Mouse (Mus musculus) embryonic facial prominence, embryonic 15.5 days (tissue): ENCODE results near the gene Clhc1. TPM values are rescaled to one million over a fixed set of nuclear protein-coding genes. Genes with fewer than 3 reads are reported as not detected.

Experiments used
- ATAC-seq: fragments of 200-750 bp; cut with Nextera tagmentation; 2 replicates; pipeline ENCODE4 v1.8.0; 2017; ENCODE audit warnings: low read depth, moderate TSS enrichment; ENCODE audit not compliant: insufficient number of reproducible peaks, low FRiP score, low TSS enrichment
- H3K27ac ChIP-seq: fragments of 300-500 bp; sonication (generic); replicated peaks from 2 replicates; pipeline ENCODE4 v1.5.1; 2015; ENCODE audit warnings: mild to moderate bottlenecking, inconsistent platforms
- H3K27me3 ChIP-seq: fragments of 300-500 bp; sonication (generic); 2 replicates; pipeline ENCODE4 v1.6.1; 2015; ENCODE audit warnings: inconsistent platforms
- H3K36me3 ChIP-seq: fragments of 300-500 bp; sonication (generic); 2 replicates; pipeline ENCODE4 v1.6.1; 2015; ENCODE audit warnings: mild to moderate bottlenecking, inconsistent platforms
- H3K4me1 ChIP-seq: fragments of 300-500 bp; sonication (generic); 2 replicates; pipeline ENCODE4 v1.6.1; 2015; ENCODE audit warnings: inconsistent platforms
- H3K4me2 ChIP-seq: fragments of 300-500 bp; sonication (generic); replicated peaks from 2 replicates; pipeline ENCODE4 v1.6.1; 2015; ENCODE audit warnings: mild to moderate bottlenecking, inconsistent platforms
- H3K4me3 ChIP-seq: fragments of 300-500 bp; sonication (generic); replicated peaks from 2 replicates; pipeline ENCODE4 v1.5.1; 2015; ENCODE audit warnings: mild to moderate bottlenecking, inconsistent platforms
- H3K9ac ChIP-seq: fragments of 300-500 bp; sonication (generic); 2 replicates; pipeline ENCODE4 v1.6.1; 2015; ENCODE audit warnings: inconsistent platforms
- H3K9me3 ChIP-seq: fragments of 300-500 bp; sonication (generic); replicated peaks from 2 replicates; pipeline ENCODE4 v1.6.1; 2016; ENCODE audit warnings: inconsistent platforms
- WGBS: fragments of 180-500 bp; shearing (Covaris S2); methylation state at CpG from one replicate; pipeline ENCODE4 v1.1.7; 2015; 5-methylcytosine and 5-hydroxymethylcytosine counted together
- polyA plus RNA-seq: library from polyadenylated mRNA; unstranded; fragments of >200 nt; fragmentation: Nextera tagmentation; extraction: Ambion mirVana; gene quantifications from 2 replicates; pipeline ENCODE4 v1.2.1, GENCODE M21; 2015

Clhc1 gene
- 0.28 and 0.29 TPM in 2 replicates for polyA plus RNA-seq

GRCm38 (mm10) chr11:29547752-29548503 lies at the start of gene Clhc1, which contains the start of gene Rps27a:
Gene Clhc1, plus strand, starts transcription at chr11:29547950.
Gene Rps27a, minus strand, starts transcription at chr11:29548109.
- Histone ChIP-seq H3K4me2 (peak within 1 kb of the TSS; percentile 64), H3K27me3 (no peaks in the 10 kb centered on the region), H3K9ac (peak within 1 kb of the TSS; percentile 90), H3K36me3 (peaks cover 29% of the 10 kb centered on the region), H3K27ac (peak within 1 kb of the TSS; percentile 93), H3K4me3 (peak within 1 kb of the TSS; percentile 81), H3K9me3 (no peaks in the 10 kb centered on the region), H3K4me1 (peaks cover 7% of the 10 kb centered on the region)
- peak; percentile 98 for ATAC-seq
- under 1% methylated on average over 46 of the region's 46 CpGs for WGBS

GRCm38 (mm10) chr11:29503948-29504893 lies 43.5 kb upstream of the Clhc1 start:
- H3K27ac ChIP-seq, result no peak overlapping the region
- no peak overlapping the region for H3K4me3 ChIP-seq
- H3K27me3 ChIP-seq, result no peaks in the 10 kb centered on the region
- no peaks in the 10 kb centered on the region for H3K4me1 ChIP-seq
- no peak for ATAC-seq
- no peak overlapping the region for H3K9ac ChIP-seq
- H3K4me2 ChIP-seq, result no peak overlapping the region
- WGBS, result 87% methylated on average over 10 of the region's 10 CpGs
- no peaks in the 10 kb centered on the region for H3K9me3 ChIP-seq
- peaks cover 29% of the 10 kb centered on the region for H3K36me3 ChIP-seq

GRCm38 (mm10) chr11:29504899-29505625 lies 42.7 kb upstream of the Clhc1 start:
- Histone ChIP-seq H3K4me1 (no peaks in the 10 kb centered on the region), H3K27me3 (no peaks in the 10 kb centered on the region), H3K4me3 (no peak overlapping the region), H3K27ac (no peak overlapping the region), H3K4me2 (no peak overlapping the region), H3K9ac (no peak overlapping the region), H3K9me3 (no peaks in the 10 kb centered on the region), H3K36me3 (peaks cover 24% of the 10 kb centered on the region)
- no peak for ATAC-seq
- WGBS, result 93% methylated on average over 2 of the region's 2 CpGs

GRCm38 (mm10) chr11:29509421-29509820 lies 38.3 kb upstream of the Clhc1 start:
- Histone ChIP-seq H3K36me3 (peaks cover 17% of the 10 kb centered on the region), H3K4me1 (peaks cover 5% of the 10 kb centered on the region; the same call in 1 of the 2 replicates), H3K4me3 (no peak overlapping the region), H3K9me3 (no peaks in the 10 kb centered on the region), H3K9ac (no peak overlapping the region), H3K4me2 (no peak overlapping the region), H3K27me3 (no peaks in the 10 kb centered on the region), H3K27ac (no peak overlapping the region)
- WGBS, result 85% methylated on average over 1 of the region's 1 CpGs
- no peak for ATAC-seq

GRCm38 (mm10) chr11:29512818-29513535 lies 34.8 kb upstream of the Clhc1 start:
- no peak for ATAC-seq
- Histone ChIP-seq H3K36me3 (peaks cover 12% of the 10 kb centered on the region), H3K4me2 (no peak overlapping the region), H3K27me3 (no peaks in the 10 kb centered on the region), H3K27ac (no peak overlapping the region), H3K4me3 (no peak overlapping the region), H3K4me1 (peaks cover 5% of the 10 kb centered on the region; the same call in 1 of the 2 replicates), H3K9me3 (no peaks in the 10 kb centered on the region), H3K9ac (no peak overlapping the region)
- WGBS, result 91% methylated on average over 4 of the region's 4 CpGs

- 15% methylated on average over 10 of the region's 10 CpGs for WGBS
Measured at GRCm38 (mm10) chr11:29514325-29514681, 33.4 kb upstream of the Clhc1 start.

GRCm38 (mm10) chr11:29514682-29515412 lies 32.9 kb upstream of the Clhc1 start, which contains the start of gene Prorsd1:
Gene Prorsd1, minus strand, starts transcription at chr11:29515033.
- ATAC-seq, result peak; percentile 97

More at GRCm38 (mm10) chr11:29514325-29514681, 33.4 kb upstream of the Clhc1 start:
- H3K9ac ChIP-seq, result peak overlapping the region; percentile 54
- peak overlapping the region; percentile 68 for H3K4me2 ChIP-seq
- no peaks in the 10 kb centered on the region for H3K9me3 ChIP-seq
- peaks cover 5% of the 10 kb centered on the region; the same call in 1 of the 2 replicates for H3K4me1 ChIP-seq
- H3K4me3 ChIP-seq, result peak overlapping the region; percentile 68
- H3K27ac ChIP-seq, result peak overlapping the region; percentile 89
- no peaks in the 10 kb centered on the region for H3K27me3 ChIP-seq
- peaks cover 12% of the 10 kb centered on the region for H3K36me3 ChIP-seq
- no peak for ATAC-seq

GRCm38 (mm10) chr11:29525988-29526794 lies 21.6 kb upstream of the Clhc1 start, which contains the start of gene Mtif2:
Gene Mtif2, plus strand, starts transcription at chr11:29526408.
- peak; percentile 91 for ATAC-seq
- peak within 1 kb of the TSS; percentile 67 for H3K4me2 ChIP-seq
- H3K9ac ChIP-seq, result peak within 1 kb of the TSS; percentile 82
- H3K4me1 ChIP-seq, result peaks cover 6% of the 10 kb centered on the region; the same call in 1 of the 2 replicates
- H3K9me3 ChIP-seq, result no peaks in the 10 kb centered on the region
- H3K36me3 ChIP-seq, result peaks cover 10% of the 10 kb centered on the region
- WGBS, result 2% methylated on average over 47 of the region's 47 CpGs
- no peaks in the 10 kb centered on the region for H3K27me3 ChIP-seq
- peak within 1 kb of the TSS; percentile 84 for H3K27ac ChIP-seq
- H3K4me3 ChIP-seq, result peak within 1 kb of the TSS; percentile 72

More at GRCm38 (mm10) chr11:29514682-29515412, 32.9 kb upstream of the Clhc1 start, which contains the start of gene Prorsd1:
- H3K9me3 ChIP-seq, result no peaks in the 10 kb centered on the region
- H3K27me3 ChIP-seq, result no peaks in the 10 kb centered on the region
- peak within 1 kb of the TSS; percentile 68 for H3K4me3 ChIP-seq
- peak within 1 kb of the TSS; percentile 54 for H3K9ac ChIP-seq
- peak within 1 kb of the TSS; percentile 89 for H3K27ac ChIP-seq
- peak within 1 kb of the TSS; percentile 68 for H3K4me2 ChIP-seq
- H3K36me3 ChIP-seq, result peaks cover 12% of the 10 kb centered on the region
- WGBS, result 2% methylated on average over 40 of the region's 40 CpGs
- H3K4me1 ChIP-seq, result peaks cover 5% of the 10 kb centered on the region; the same call in 1 of the 2 replicates

GRCm38 (mm10) chr11:29538201-29538600 lies 9.5 kb upstream of the Clhc1 start:
- H3K36me3 ChIP-seq, result peaks cover 50% of the 10 kb centered on the region
- H3K27ac ChIP-seq, result no peak overlapping the region
- H3K4me2 ChIP-seq, result no peak overlapping the region
- no peak overlapping the region for H3K4me3 ChIP-seq
- no peak for ATAC-seq
- WGBS, result 94% methylated on average over 1 of the region's 1 CpGs
- no peak overlapping the region for H3K9ac ChIP-seq
- no peaks in the 10 kb centered on the region for H3K27me3 ChIP-seq
- H3K4me1 ChIP-seq, result no peaks in the 10 kb centered on the region
- no peaks in the 10 kb centered on the region for H3K9me3 ChIP-seq
